Mouse (Mus musculus) liver, postnatal 0 days (tissue): ENCODE data around the gene Dclk3.

Source experiments
- CTCF ChIP-seq: sonication (generic); IDR thresholded peaks from 2 replicates; pipeline ENCODE4 v1.5.1; 2016; ENCODE audit warnings: antibody characterized with exemption, low read depth
- EP300 ChIP-seq: IDR thresholded peaks from 2 replicates; pipeline ENCODE4 v1.6.1; 2016; ENCODE audit warnings: antibody characterized with exemption, low read depth, mild to moderate bottlenecking

DNA sequence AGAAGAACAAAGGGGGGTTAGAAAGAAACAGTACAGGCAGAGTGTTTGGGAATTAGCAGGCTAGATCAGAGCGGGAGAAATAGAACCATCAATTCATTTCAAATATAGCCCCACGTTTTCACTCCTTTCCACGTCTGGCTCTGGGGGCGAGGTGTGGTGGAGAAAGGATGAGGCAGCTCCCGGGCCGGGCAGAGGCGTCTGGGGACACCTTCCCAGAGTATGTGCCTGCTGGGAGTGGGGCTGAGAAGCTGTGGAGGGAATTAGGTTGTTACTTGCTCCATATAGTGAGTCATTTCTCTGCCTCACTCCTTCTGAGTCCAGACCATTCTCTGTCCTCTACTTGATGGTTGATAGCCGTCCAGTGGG lies 938 bp downstream of the Dclk3 start:
- TF ChIP-seq CTCF (no peak), EP300 (no peak)
